Mouse (Mus musculus): ENCODE data around the gene Tcirg1. TPM values are rescaled to one million over a fixed set of nuclear protein-coding genes. Genes with fewer than 3 reads are reported as not detected.

The Tcirg1 gene
- polyA plus RNA-seq, 1 experiment from 2014 or later = 53.7 TPM

- H3K4me1 ChIP-seq = no peaks in the 10 kb centered on the region
- H3K36me3 ChIP-seq = peaks cover 97% of the 10 kb centered on the region
- ATAC-seq (ENCODE audit: insufficient number of reproducible peaks, insufficient read depth, low FRiP score, low TSS enrichment, low read depth) = no peak
- no peaks in the 10 kb centered on the region for H3K27me3 ChIP-seq
- WGBS = 88% methylated on average over 2 of the region's 2 CpGs
- H3K4me3 ChIP-seq = no peak overlapping the region
- no peak overlapping the region for H3K4me2 ChIP-seq
- H3K9me3 ChIP-seq = no peaks in the 10 kb centered on the region
- H3K9ac ChIP-seq = no peak overlapping the region
- no peak overlapping the region for H3K27ac ChIP-seq
Observed at GRCm38 (mm10) chr19:3894294-3894693, 12.6 kb downstream of the Tcirg1 start.

- Histone ChIP-seq H3K4me2 (no peak overlapping the region), H3K27ac (no peak overlapping the region; the same call in 1 of the 2 replicates), H3K4me3 (no peak overlapping the region), H3K9me3 (no peaks in the 10 kb centered on the region), H3K36me3 (peaks cover 100% of the 10 kb centered on the region), H3K9ac (no peak overlapping the region), H3K27me3 (no peaks in the 10 kb centered on the region), H3K4me1 (no peaks in the 10 kb centered on the region)
- WGBS = 94% methylated on average over 4 of the region's 4 CpGs
- ATAC-seq (ENCODE audit: insufficient number of reproducible peaks, insufficient read depth, low FRiP score, low TSS enrichment, low read depth) = no peak
Observed at GRCm38 (mm10) chr19:3893545-3894116, 13.3 kb downstream of the Tcirg1 start.

- Histone ChIP-seq H3K36me3 (peaks cover 95% of the 10 kb centered on the region), H3K9me3 (no peaks in the 10 kb centered on the region)
Observed at GRCm38 (mm10) chr19:3890181-3890580, 16.8 kb downstream of the Tcirg1 start.

GRCm38 (mm10) chr19:3889096-3889495 lies 17.8 kb downstream of the Tcirg1 start:
- Histone ChIP-seq H3K4me3 (no peak overlapping the region), H3K4me2 (no peak overlapping the region), H3K4me1 (no peaks in the 10 kb centered on the region), H3K27me3 (no peaks in the 10 kb centered on the region), H3K36me3 (peaks cover 87% of the 10 kb centered on the region), H3K27ac (no peak overlapping the region), H3K9me3 (no peaks in the 10 kb centered on the region), H3K9ac (no peak overlapping the region)
- no peak for ATAC-seq (ENCODE audit: insufficient number of reproducible peaks, insufficient read depth, low FRiP score, low TSS enrichment, low read depth)
- WGBS = 90% methylated on average over 5 of the region's 5 CpGs

More at GRCm38 (mm10) chr19:3890181-3890580, 16.8 kb downstream of the Tcirg1 start:
- Histone ChIP-seq H3K9ac (no peak overlapping the region), H3K4me1 (no peaks in the 10 kb centered on the region), H3K27ac (no peak overlapping the region), H3K4me3 (no peak overlapping the region), H3K27me3 (no peaks in the 10 kb centered on the region), H3K4me2 (no peak overlapping the region)
- no peak for ATAC-seq (ENCODE audit: insufficient number of reproducible peaks, insufficient read depth, low FRiP score, low TSS enrichment, low read depth)
- 81% methylated on average over 8 of the region's 8 CpGs for WGBS

- ATAC-seq (ENCODE audit: insufficient number of reproducible peaks, insufficient read depth, low FRiP score, low TSS enrichment, low read depth) = no peak
Observed at GRCm38 (mm10) chr19:3884325-3884990, 22.5 kb downstream of the Tcirg1 start.

GRCm38 (mm10) chr19:3882214-3882613 lies 24.7 kb downstream of the Tcirg1 start:
- H3K27ac ChIP-seq = no peak overlapping the region
- peaks cover 36% of the 10 kb centered on the region for H3K36me3 ChIP-seq
- H3K4me3 ChIP-seq = no peak overlapping the region
- no peak overlapping the region for H3K4me2 ChIP-seq
- no peak for ATAC-seq (ENCODE audit: insufficient number of reproducible peaks, insufficient read depth, low FRiP score, low TSS enrichment, low read depth)
- no peaks in the 10 kb centered on the region for H3K9me3 ChIP-seq
- H3K4me1 ChIP-seq = 0 out of 2 replicates have a peak, but pooled peaks cover 5% of the 10 kb centered on the region
- no peak overlapping the region for H3K9ac ChIP-seq
- WGBS = 66% methylated on average over 4 of the region's 4 CpGs
- H3K27me3 ChIP-seq = no peaks in the 10 kb centered on the region

More at GRCm38 (mm10) chr19:3884325-3884990, 22.5 kb downstream of the Tcirg1 start:
- Histone ChIP-seq H3K4me2 (no peak overlapping the region), H3K4me1 (0 out of 2 replicates have a peak, but pooled peaks cover 5% of the 10 kb centered on the region), H3K4me3 (no peak overlapping the region), H3K9me3 (no peaks in the 10 kb centered on the region), H3K27ac (no peak overlapping the region), H3K9ac (no peak overlapping the region), H3K27me3 (no peaks in the 10 kb centered on the region), H3K36me3 (peaks cover 48% of the 10 kb centered on the region)
- 68% methylated on average over 6 of the region's 6 CpGs for WGBS

GRCm38 (mm10) chr19:3880054-3880848 lies 26.7 kb downstream of the Tcirg1 start:
- 82% methylated on average over 6 of the region's 6 CpGs for WGBS
- no peaks in the 10 kb centered on the region for H3K9me3 ChIP-seq
- no peak overlapping the region for H3K27ac ChIP-seq
- no peak overlapping the region for H3K4me2 ChIP-seq
- no peaks in the 10 kb centered on the region for H3K27me3 ChIP-seq
- peaks cover 29% of the 10 kb centered on the region for H3K36me3 ChIP-seq
- no peak overlapping the region for H3K4me3 ChIP-seq
- no peak overlapping the region for H3K9ac ChIP-seq
- 0 out of 2 replicates have a peak, but pooled peaks cover 5% of the 10 kb centered on the region for H3K4me1 ChIP-seq
- ATAC-seq (ENCODE audit: insufficient number of reproducible peaks, insufficient read depth, low FRiP score, low TSS enrichment, low read depth) = no peak

GRCm38 (mm10) chr19:3875045-3875444 lies 31.9 kb downstream of the Tcirg1 start:
- Histone ChIP-seq H3K4me3 (no peak overlapping the region), H3K27ac (no peak overlapping the region), H3K4me2 (no peak overlapping the region), H3K9ac (no peak overlapping the region), H3K4me1 (peaks cover 25% of the 10 kb centered on the region), H3K9me3 (no peaks in the 10 kb centered on the region), H3K36me3 (peaks cover 17% of the 10 kb centered on the region), H3K27me3 (no peaks in the 10 kb centered on the region)
- no peak for ATAC-seq (ENCODE audit: insufficient number of reproducible peaks, insufficient read depth, low FRiP score, low TSS enrichment, low read depth)
- 73% methylated on average over 7 of the region's 7 CpGs for WGBS

GRCm38 (mm10) chr19:3872373-3872772 lies 34.6 kb downstream of the Tcirg1 start:
- no peak overlapping the region for H3K4me3 ChIP-seq
- H3K4me2 ChIP-seq = no peak overlapping the region
- H3K4me1 ChIP-seq = peaks cover 39% of the 10 kb centered on the region
- no peaks in the 10 kb centered on the region for H3K9me3 ChIP-seq
- WGBS = 66% methylated on average over 4 of the region's 4 CpGs
- peaks cover 15% of the 10 kb centered on the region for H3K36me3 ChIP-seq
- no peaks in the 10 kb centered on the region for H3K27me3 ChIP-seq
- ATAC-seq (ENCODE audit: insufficient number of reproducible peaks, insufficient read depth, low FRiP score, low TSS enrichment, low read depth) = no peak
- H3K27ac ChIP-seq = no peak overlapping the region
- H3K9ac ChIP-seq = no peak overlapping the region

- no peaks in the 10 kb centered on the region for H3K9me3 ChIP-seq
- H3K9ac ChIP-seq = no peak overlapping the region
- H3K36me3 ChIP-seq = peaks cover 14% of the 10 kb centered on the region
- ATAC-seq (ENCODE audit: insufficient number of reproducible peaks, insufficient read depth, low FRiP score, low TSS enrichment, low read depth) = no peak
- no peak overlapping the region for H3K4me2 ChIP-seq
- H3K4me3 ChIP-seq = no peak overlapping the region
- peaks cover 39% of the 10 kb centered on the region for H3K4me1 ChIP-seq
- no peak overlapping the region; the same call in 1 of the 2 replicates for H3K27ac ChIP-seq
- H3K27me3 ChIP-seq = no peaks in the 10 kb centered on the region
Observed at GRCm38 (mm10) chr19:3871468-3871867, 35.5 kb downstream of the Tcirg1 start.

GRCm38 (mm10) chr19:3868290-3868689 lies 38.6 kb downstream of the Tcirg1 start:
- Histone ChIP-seq H3K4me3 (no peak overlapping the region), H3K36me3 (peaks cover 24% of the 10 kb centered on the region), H3K4me1 (peaks cover 30% of the 10 kb centered on the region), H3K9ac (no peak overlapping the region), H3K27ac (peak overlapping the region; percentile 80), H3K4me2 (no peak overlapping the region), H3K27me3 (no peaks in the 10 kb centered on the region), H3K9me3 (no peaks in the 10 kb centered on the region)
- 40% methylated on average over 1 of the region's 1 CpGs for WGBS
- ATAC-seq (ENCODE audit: insufficient number of reproducible peaks, insufficient read depth, low FRiP score, low TSS enrichment, low read depth) = no peak

Data from embryonic facial prominence, embryonic 13.5 days (tissue).